Mouse (Mus musculus): Measurements from ENCODE around the gene Lrrc45. TPM values are rescaled to one million over a fixed set of nuclear protein-coding genes. Genes with fewer than 3 reads are reported as not detected.

Gene Lrrc45
- polyA plus RNA-seq, 1 experiment: 10.6 TPM

- peaks cover 3% of the 10 kb centered on the region for H3K79me2 ChIP-seq (ENCODE audit: control insufficient read depth, insufficient read depth)
- H3K4me2 ChIP-seq (ENCODE audit: low read depth): no peak overlapping the region
- no peak overlapping the region for H3K4me3 ChIP-seq
- peaks cover 27% of the 10 kb centered on the region for H3K36me3 ChIP-seq (ENCODE audit: control insufficient read depth, insufficient read depth)
- H3K27me3 ChIP-seq (ENCODE audit: control insufficient read depth, insufficient read depth, insufficient read length): no peaks in the 10 kb centered on the region
- TF ChIP-seq SRF (IDR thresholded peaks at IDR 0.05; ENCODE audit: control insufficient read depth, insufficient read length, low read depth): no peak
- no peak for TF ChIP-seq USF1 (IDR thresholded peaks at IDR 0.05; ENCODE audit: low read depth)
- TF ChIP-seq TCF12 (IDR thresholded peaks at IDR 0.05; ENCODE audit: insufficient read depth, poor library complexity, severe bottlenecking): no peak
- TF ChIP-seq MAX (IDR thresholded peaks at IDR 0.05; ENCODE audit: low read depth): no peak
- TF ChIP-seq CEBPB (IDR thresholded peaks at IDR 0.05; ENCODE audit: insufficient read depth, poor library complexity, severe bottlenecking): no peak
- no peak for TF ChIP-seq MYOG (IDR thresholded peaks at IDR 0.05; ENCODE audit: control insufficient read depth in 1 of 3, insufficient read depth in 1 of 3, insufficient read length in 2 of 3, low read depth in 2 of 3)
- no peak for TF ChIP-seq POLR2AphosphoS2 (IDR thresholded peaks at IDR 0.05; ENCODE audit: insufficient read length, low read depth)
- no peak for TF ChIP-seq MYOD1 (IDR thresholded peaks at IDR 0.05; ENCODE audit: control insufficient read depth in 1 of 3, insufficient read length in 2 of 3, low read depth in 2 of 3)
- no peak for TF ChIP-seq TCF3 (IDR thresholded peaks at IDR 0.05; ENCODE audit: insufficient read length, low read depth)
- no peak for TF ChIP-seq E2F4 (IDR thresholded peaks at IDR 0.05; ENCODE audit: insufficient read depth)
- no peak for TF ChIP-seq REST (IDR thresholded peaks at IDR 0.05; ENCODE audit: insufficient read depth, insufficient read length)
- no peak for TF ChIP-seq POLR2A (IDR thresholded peaks at IDR 0.05; ENCODE audit: insufficient read length, low read depth)
- no peak overlapping the region for H3ac ChIP-seq (ENCODE audit: control insufficient read depth, insufficient read length)
Measured at GRCm38 (mm10) chr11:120692471-120693011, 21.2 kb upstream of the Lrrc45 start.

GRCm38 (mm10) chr11:120693461-120693860, 20.3 kb upstream of the Lrrc45 start:
- H3K4me3 ChIP-seq: no peak overlapping the region
- no peak overlapping the region for H3K4me2 ChIP-seq (ENCODE audit: low read depth)
- no peaks in the 10 kb centered on the region for H3K27me3 ChIP-seq (ENCODE audit: control insufficient read depth, insufficient read depth, insufficient read length)
- H3ac ChIP-seq (ENCODE audit: control insufficient read depth, insufficient read length): no peak overlapping the region
- peaks cover 21% of the 10 kb centered on the region for H3K36me3 ChIP-seq (ENCODE audit: control insufficient read depth, insufficient read depth)
- peaks cover 3% of the 10 kb centered on the region for H3K79me2 ChIP-seq (ENCODE audit: control insufficient read depth, insufficient read depth)
- TF ChIP-seq POLR2A (IDR thresholded peaks at IDR 0.05; ENCODE audit: insufficient read length, low read depth) (no peak), MYOD1 (IDR thresholded peaks at IDR 0.05; ENCODE audit: control insufficient read depth in 1 of 3, insufficient read length in 2 of 3, low read depth in 2 of 3) (no peak), POLR2AphosphoS2 (IDR thresholded peaks at IDR 0.05; ENCODE audit: insufficient read length, low read depth) (no peak), MAX (IDR thresholded peaks at IDR 0.05; ENCODE audit: low read depth) (no peak), REST (IDR thresholded peaks at IDR 0.05; ENCODE audit: insufficient read depth, insufficient read length) (no peak), TCF3 (IDR thresholded peaks at IDR 0.05; ENCODE audit: insufficient read length, low read depth) (no peak)

- Histone ChIP-seq H3K4me2 (ENCODE audit: low read depth) (no peak overlapping the region), H3K27me3 (ENCODE audit: control insufficient read depth, insufficient read depth, insufficient read length) (no peaks in the 10 kb centered on the region), H3K36me3 (ENCODE audit: control insufficient read depth, insufficient read depth) (peaks cover 17% of the 10 kb centered on the region), H3K4me3 (no peak overlapping the region), H3ac (ENCODE audit: control insufficient read depth, insufficient read length) (no peak overlapping the region), H3K79me2 (ENCODE audit: control insufficient read depth, insufficient read depth) (peaks cover 3% of the 10 kb centered on the region)
- no peak for TF ChIP-seq TCF12 (IDR thresholded peaks at IDR 0.05; ENCODE audit: insufficient read depth, poor library complexity, severe bottlenecking)
- TF ChIP-seq POLR2A (IDR thresholded peaks at IDR 0.05; ENCODE audit: insufficient read length, low read depth): no peak
- no peak for TF ChIP-seq MYOD1 (IDR thresholded peaks at IDR 0.05; ENCODE audit: control insufficient read depth in 1 of 3, insufficient read length in 2 of 3, low read depth in 2 of 3)
- no peak for TF ChIP-seq SRF (IDR thresholded peaks at IDR 0.05; ENCODE audit: control insufficient read depth, insufficient read length, low read depth)
- no peak for TF ChIP-seq POLR2AphosphoS2 (IDR thresholded peaks at IDR 0.05; ENCODE audit: insufficient read length, low read depth)
- TF ChIP-seq USF1 (IDR thresholded peaks at IDR 0.05; ENCODE audit: low read depth): no peak
- TF ChIP-seq CEBPB (IDR thresholded peaks at IDR 0.05; ENCODE audit: insufficient read depth, poor library complexity, severe bottlenecking): no peak
- no peak for TF ChIP-seq TCF3 (IDR thresholded peaks at IDR 0.05; ENCODE audit: insufficient read length, low read depth)
- TF ChIP-seq E2F4 (IDR thresholded peaks at IDR 0.05; ENCODE audit: insufficient read depth): no peak
- no peak for TF ChIP-seq MYOG (IDR thresholded peaks at IDR 0.05; ENCODE audit: control insufficient read depth in 1 of 3, insufficient read depth in 1 of 3, insufficient read length in 2 of 3, low read depth in 2 of 3)
- no peak for TF ChIP-seq MAX (IDR thresholded peaks at IDR 0.05; ENCODE audit: low read depth)
- no peak for TF ChIP-seq REST (IDR thresholded peaks at IDR 0.05; ENCODE audit: insufficient read depth, insufficient read length)
Measured at GRCm38 (mm10) chr11:120695184-120695583, 18.5 kb upstream of the Lrrc45 start.

GRCm38 (mm10) chr11:120695641-120696040, 18.1 kb upstream of the Lrrc45 start:
- no peak overlapping the region for H3K4me3 ChIP-seq
- no peak overlapping the region for H3ac ChIP-seq (ENCODE audit: control insufficient read depth, insufficient read length)
- H3K27me3 ChIP-seq (ENCODE audit: control insufficient read depth, insufficient read depth, insufficient read length): no peaks in the 10 kb centered on the region
- H3K36me3 ChIP-seq (ENCODE audit: control insufficient read depth, insufficient read depth): peaks cover 16% of the 10 kb centered on the region
- no peak overlapping the region for H3K4me2 ChIP-seq (ENCODE audit: low read depth)
- peaks cover 3% of the 10 kb centered on the region for H3K79me2 ChIP-seq (ENCODE audit: control insufficient read depth, insufficient read depth)
- TF ChIP-seq CEBPB (IDR thresholded peaks at IDR 0.05; ENCODE audit: insufficient read depth, poor library complexity, severe bottlenecking): no peak
- TF ChIP-seq MYOD1 (IDR thresholded peaks at IDR 0.05; ENCODE audit: control insufficient read depth in 1 of 3, insufficient read length in 2 of 3, low read depth in 2 of 3): no peak
- TF ChIP-seq REST (IDR thresholded peaks at IDR 0.05; ENCODE audit: insufficient read depth, insufficient read length): no peak
- TF ChIP-seq TCF3 (IDR thresholded peaks at IDR 0.05; ENCODE audit: insufficient read length, low read depth): no peak
- TF ChIP-seq SRF (IDR thresholded peaks at IDR 0.05; ENCODE audit: control insufficient read depth, insufficient read length, low read depth): no peak
- TF ChIP-seq POLR2AphosphoS2 (IDR thresholded peaks at IDR 0.05; ENCODE audit: insufficient read length, low read depth): no peak
- no peak for TF ChIP-seq MAX (IDR thresholded peaks at IDR 0.05; ENCODE audit: low read depth)
- TF ChIP-seq USF1 (IDR thresholded peaks at IDR 0.05; ENCODE audit: low read depth): no peak
- no peak for TF ChIP-seq MYOG (IDR thresholded peaks at IDR 0.05; ENCODE audit: control insufficient read depth in 1 of 3, insufficient read depth in 1 of 3, insufficient read length in 2 of 3, low read depth in 2 of 3)

GRCm38 (mm10) chr11:120696568-120696967, 17.2 kb upstream of the Lrrc45 start:
- TF ChIP-seq CEBPB (IDR thresholded peaks at IDR 0.05; ENCODE audit: insufficient read depth, poor library complexity, severe bottlenecking) (no peak), MAX (IDR thresholded peaks at IDR 0.05; ENCODE audit: low read depth) (no peak), SRF (IDR thresholded peaks at IDR 0.05; ENCODE audit: control insufficient read depth, insufficient read length, low read depth) (no peak), USF1 (IDR thresholded peaks at IDR 0.05; ENCODE audit: low read depth) (no peak), MYOD1 (IDR thresholded peaks at IDR 0.05; ENCODE audit: control insufficient read depth in 1 of 3, insufficient read length in 2 of 3, low read depth in 2 of 3) (no peak)
- Histone ChIP-seq H3ac (ENCODE audit: control insufficient read depth, insufficient read length) (no peak overlapping the region), H3K36me3 (ENCODE audit: control insufficient read depth, insufficient read depth) (peaks cover 12% of the 10 kb centered on the region), H3K4me2 (ENCODE audit: low read depth) (no peak overlapping the region), H3K27me3 (ENCODE audit: control insufficient read depth, insufficient read depth, insufficient read length) (no peaks in the 10 kb centered on the region), H3K79me2 (ENCODE audit: control insufficient read depth, insufficient read depth) (peaks cover 3% of the 10 kb centered on the region), H3K4me3 (no peak overlapping the region)
